Mouse (Mus musculus) kidney, adult 2 months (tissue): ENCODE measurements around the gene Jade2.

Experiments used
- CTCF ChIP-seq: fragments of 200-500 bp; conservative IDR thresholded peaks from 2 replicates; pipeline ENCODE4 v1.5.1; 2011; ENCODE audit warnings: low read depth, mild to moderate bottlenecking, control low read depth, low read length, moderate library complexity, mixed read lengths; ENCODE audit not compliant: insufficient read depth, insufficient read length
- POLR2A ChIP-seq: fragments of 200-500 bp; IDR thresholded peaks from one replicate; pipeline ENCODE4 v1.6.1; 2011; ENCODE audit warnings: low read depth, low read length, control low read depth

DNA sequence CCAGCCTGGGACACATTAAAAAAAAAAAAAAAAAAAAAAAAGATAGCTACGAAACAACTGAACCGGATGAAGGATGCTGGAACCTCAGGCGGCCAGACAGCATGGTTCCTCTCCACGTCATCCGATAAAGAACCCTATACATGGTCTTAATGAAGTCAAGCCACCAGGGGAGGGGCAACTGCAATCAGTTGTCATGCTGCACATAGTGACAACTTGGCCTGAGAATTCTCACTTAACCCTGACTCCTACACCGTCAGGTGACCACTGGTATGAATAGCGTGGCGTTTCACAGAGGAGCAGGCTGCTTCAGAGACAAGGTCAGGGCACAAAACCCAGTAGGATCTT is 23.4 kb downstream of the Jade2 start:
- TF ChIP-seq POLR2A: no peak
- TF ChIP-seq CTCF: no peak
